Mouse (Mus musculus) mature B cell (primary cell): ENCODE results near the gene Traf7.

ENCODE experiments used
- in situ Hi-C: fragments of 300-500 bp; cut with MboI; formaldehyde crosslinking; loops from 2 replicates; pipeline ENCODE4 v1.14.3; 2019

Traf7 gene

DNA sequence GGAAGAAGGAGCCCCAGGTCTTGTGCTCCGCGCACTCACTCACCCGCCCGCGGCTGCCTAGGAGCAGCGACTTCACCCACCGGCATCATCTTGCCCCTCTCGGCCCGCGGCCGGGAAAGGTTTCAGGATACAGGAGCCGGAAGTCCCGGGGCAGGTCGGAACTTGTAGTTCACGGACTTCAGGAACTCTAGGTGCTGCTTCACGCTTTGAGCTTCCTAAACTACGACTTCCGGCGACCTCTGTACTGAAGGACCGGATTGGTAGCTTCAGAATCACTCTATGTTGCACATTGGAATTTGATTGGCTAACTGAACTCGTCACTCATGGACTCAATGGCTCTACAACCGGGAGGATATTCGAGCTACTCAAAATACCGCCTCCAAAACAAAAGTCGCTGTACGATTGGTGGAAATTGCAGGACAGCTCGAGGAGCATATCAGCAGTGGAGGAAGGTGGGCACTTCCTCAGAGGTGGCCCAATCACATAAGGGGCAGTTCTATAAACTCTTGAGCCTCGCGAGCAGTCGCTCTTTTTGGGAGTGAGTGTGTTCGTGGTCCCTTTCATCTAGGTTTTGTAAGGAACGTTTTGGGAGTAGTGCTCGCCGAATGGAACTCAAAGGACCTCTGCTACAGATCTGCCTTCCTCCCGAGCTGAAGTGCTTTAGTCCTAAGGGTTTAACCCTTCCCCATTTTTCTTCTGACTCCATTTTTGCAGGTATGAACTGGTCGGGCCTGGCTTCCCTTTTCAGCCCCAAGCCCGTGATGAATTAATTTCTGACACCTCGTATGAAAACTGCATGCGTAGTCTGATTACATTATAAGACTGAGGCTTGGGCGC lies at the start of gene Traf7:
Traf7 (minus strand) TSS at position 216 of the 837 bp plus-strand sequence.
- in situ Hi-C loops: no loop called here

DNA sequence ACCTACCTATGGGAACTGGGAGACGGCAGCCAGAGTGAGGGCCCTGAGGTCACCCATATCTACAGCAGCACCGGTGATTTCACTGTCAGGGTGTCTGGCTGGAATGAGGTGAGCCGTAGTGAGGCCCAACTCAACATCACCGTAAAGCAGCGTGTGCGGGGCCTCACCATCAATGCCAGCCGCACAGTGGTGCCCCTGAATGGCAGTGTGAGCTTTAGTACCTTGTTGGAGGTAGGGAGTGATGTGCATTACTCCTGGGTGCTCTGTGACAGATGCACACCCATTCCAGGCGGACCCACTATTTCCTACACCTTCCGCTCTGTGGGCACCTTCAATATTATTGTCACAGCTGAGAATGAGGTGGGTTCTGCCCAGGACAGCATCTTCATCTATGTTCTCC lies 46.1 kb upstream of the Traf7 start:
- in situ Hi-C loops: no loop called here

DNA sequence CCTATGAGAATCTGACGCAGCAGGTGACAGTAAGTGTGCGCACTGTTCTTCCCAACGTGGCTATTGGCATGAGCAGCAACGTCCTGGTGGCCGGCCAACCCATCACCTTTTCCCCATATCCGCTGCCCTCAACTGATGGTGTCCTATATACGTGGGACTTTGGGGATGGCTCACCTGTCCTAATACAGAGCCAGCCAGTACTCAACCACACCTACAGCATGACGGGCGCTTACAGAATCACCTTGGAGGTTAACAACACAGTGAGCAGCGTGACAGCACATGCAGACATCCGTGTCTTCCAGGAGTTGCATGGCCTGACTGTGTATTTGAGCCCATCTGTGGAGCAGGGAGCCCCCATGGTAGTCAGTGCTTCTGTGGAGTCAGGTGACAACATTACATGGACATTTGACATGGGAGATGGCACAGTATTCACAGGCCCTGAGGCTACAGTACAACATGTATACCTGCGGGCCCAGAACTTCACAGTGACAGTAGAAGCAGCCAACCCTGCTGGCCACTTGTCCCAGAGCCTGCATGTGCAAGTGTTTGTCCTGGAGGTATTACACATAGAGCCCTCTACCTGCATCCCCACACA lies 45.0 kb upstream of the Traf7 start:
- in situ Hi-C loops: no loop called here

DNA sequence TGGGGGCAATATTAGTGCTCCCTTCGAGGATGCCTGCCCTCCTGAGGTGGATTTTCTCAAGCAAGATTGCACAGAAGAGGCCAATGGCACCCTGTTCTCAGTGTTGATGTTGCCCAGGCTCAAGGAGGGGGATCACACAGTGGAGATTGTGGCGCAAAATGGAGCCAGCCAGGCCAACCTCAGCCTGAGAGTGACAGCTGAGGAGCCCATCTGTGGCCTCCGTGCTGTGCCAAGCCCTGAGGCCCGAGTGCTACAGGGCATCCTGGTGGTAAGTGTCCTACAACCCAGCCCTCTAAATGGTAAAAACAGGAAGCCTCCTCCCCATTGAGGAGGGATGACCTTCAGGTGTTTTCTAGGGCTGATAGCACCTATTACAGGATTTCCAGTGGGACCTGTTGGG lies 42.1 kb upstream of the Traf7 start:
- in situ Hi-C loops: no loop called here

- in situ Hi-C loops: no loop called here
Observed at GRCm38 (mm10) chr17:24567034-24567779, 39.5 kb upstream of the Traf7 start.

DNA sequence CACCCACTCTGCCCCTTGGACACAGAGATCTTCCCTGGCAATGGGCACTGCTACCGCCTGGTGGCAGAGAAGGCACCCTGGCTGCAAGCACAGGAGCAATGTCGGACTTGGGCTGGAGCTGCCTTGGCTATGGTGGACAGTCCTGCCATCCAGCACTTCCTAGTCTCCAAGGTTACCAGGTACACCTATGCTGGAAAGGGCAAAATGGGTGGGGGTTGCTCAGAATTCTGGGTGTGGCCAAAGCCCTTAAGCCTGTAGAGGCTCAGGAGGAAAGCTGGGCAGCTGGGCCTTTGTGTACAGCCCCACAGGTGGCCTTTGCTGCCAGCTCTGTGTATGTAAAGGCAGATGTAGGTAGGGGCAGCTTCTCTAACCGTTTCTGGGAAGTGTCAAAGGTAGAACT lies 38.1 kb upstream of the Traf7 start:
- in situ Hi-C loops: no loop called here

GRCm38 (mm10) chr17:24565092-24565491 lies 37.4 kb upstream of the Traf7 start:
- in situ Hi-C loops: no loop called here

- in situ Hi-C loops: no loop called here
Observed at GRCm38 (mm10) chr17:24564422-24564821, 36.7 kb upstream of the Traf7 start.

GRCm38 (mm10) chr17:24563638-24564037 lies 35.9 kb upstream of the Traf7 start:
- in situ Hi-C loops: no loop called here

GRCm38 (mm10) chr17:24561592-24561991 lies 33.9 kb upstream of the Traf7 start:
- in situ Hi-C loops: no loop called here

GRCm38 (mm10) chr17:24560301-24561028 lies 32.7 kb upstream of the Traf7 start:
- in situ Hi-C loops: no loop called here

- in situ Hi-C loops: no loop called here
Observed at GRCm38 (mm10) chr17:24559146-24559545, 31.4 kb upstream of the Traf7 start.

DNA sequence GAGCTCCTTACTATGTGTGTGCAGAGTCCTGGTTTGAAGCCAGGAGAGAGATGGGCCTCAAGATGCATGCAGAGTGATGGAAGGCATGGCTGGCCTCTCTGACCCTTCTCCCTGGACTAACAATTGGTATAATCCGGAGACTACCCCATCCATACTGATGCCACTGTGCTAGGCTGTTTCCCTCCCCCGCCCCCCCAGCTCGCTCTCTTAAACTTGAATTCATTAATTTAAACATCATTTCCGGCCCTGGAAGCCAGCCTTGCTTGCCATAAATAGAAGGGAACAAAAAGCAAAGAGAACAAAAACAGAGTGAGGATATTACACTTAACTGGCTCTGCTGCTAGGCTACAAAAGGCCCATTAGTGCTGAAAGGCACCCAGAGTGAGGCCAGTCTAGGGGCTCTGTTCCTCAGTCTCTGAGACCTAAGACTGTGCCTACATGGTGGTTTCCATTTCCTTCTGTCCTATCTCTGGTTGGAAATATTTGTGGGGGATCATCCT lies 30.9 kb upstream of the Traf7 start:
- in situ Hi-C loops: no loop called here

GRCm38 (mm10) chr17:24557091-24557490 lies 29.4 kb upstream of the Traf7 start:
- in situ Hi-C loops: no loop called here

GRCm38 (mm10) chr17:24551050-24551444 lies 23.3 kb upstream of the Traf7 start:
- in situ Hi-C loops: no loop called here

GRCm38 (mm10) chr17:24550416-24551049 lies 22.8 kb upstream of the Traf7 start:
- in situ Hi-C loops: no loop called here

- in situ Hi-C loops: loop anchor here (10.0 kb wide), 1 partner anchor 85 kb away; the partner anchor contains the start of genes Nthl1 and Tsc2
Observed at GRCm38 (mm10) chr17:24549618-24550415, 22.1 kb upstream of the Traf7 start, which contains the start of gene Pkd1. Pkd1 (plus strand) TSS chr17:24549834.

DNA sequence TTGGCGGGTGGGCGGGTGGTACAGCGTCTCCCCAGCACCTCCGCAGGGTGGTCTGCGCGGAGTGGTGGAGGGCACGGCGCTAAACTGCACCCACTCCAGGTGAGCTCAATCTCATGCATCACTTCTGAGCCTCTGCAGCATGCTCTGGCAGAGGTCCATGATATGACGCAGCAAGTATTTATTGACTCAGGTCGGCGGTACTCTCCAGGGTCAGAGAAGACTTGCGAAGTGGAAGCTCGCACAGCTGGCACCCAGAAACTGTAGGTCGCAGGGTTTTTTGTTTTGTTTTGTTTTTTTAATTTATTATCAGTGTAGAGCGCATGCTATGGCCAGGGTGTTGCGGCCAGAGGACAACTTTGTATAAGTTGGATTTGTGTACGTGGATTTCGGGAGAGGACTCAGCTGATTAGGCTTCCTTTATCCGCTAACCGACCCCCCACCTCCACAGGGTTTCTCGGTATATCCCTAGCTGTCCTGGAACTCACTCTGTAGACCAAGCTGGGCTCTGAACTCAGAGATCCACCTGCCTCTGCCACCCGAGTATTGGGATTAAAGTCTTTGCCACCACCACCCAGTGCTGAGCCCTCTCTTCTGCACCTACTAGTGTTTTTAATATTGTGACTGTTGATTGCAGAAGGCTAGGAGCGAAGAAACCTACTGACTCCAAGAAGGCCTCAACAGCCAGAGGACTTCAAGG lies 21.3 kb upstream of the Traf7 start:
- in situ Hi-C loops: loop anchor here (10.0 kb wide), 1 partner anchor 86 kb away; the partner anchor contains the start of genes Nthl1 and Tsc2

- in situ Hi-C loops: loop anchor here (10.0 kb wide), 1 partner anchor 86 kb away; the partner anchor contains the start of genes Nthl1 and Tsc2
Observed at GRCm38 (mm10) chr17:24548435-24548834, 20.7 kb upstream of the Traf7 start.
